Mouse (Mus musculus) NIH3T3 (cell line): ENCODE data around the gene Gm6899.

Experiments used
- DNase-seq: peaks from one replicate; pipeline ENCODE4 v3.0.0-alpha.2; 2012; ENCODE audit warnings: low read depth

The Gm6899 gene

GRCm38 (mm10) chr11:26593061-26594059, at the start of gene Gm6899, which contains the start of gene Vrk2:
Gene Gm6899 (plus strand): TSS chr11:26593241.
Gene Vrk2 (minus strand): TSS chr11:26593999.
- DNase-seq: peak; percentile 94

- DNase-seq: peak; percentile 16
These were observed 41.5 kb upstream of the Gm6899 start for GRCm38 (mm10) chr11:26551551-26551950.

GRCm38 (mm10) chr11:26585409-26586366, 7.4 kb upstream of the Gm6899 start:
- no peak for DNase-seq

- DNase-seq: no peak
These were observed 6.5 kb upstream of the Gm6899 start for GRCm38 (mm10) chr11:26586367-26587183.

- no peak for DNase-seq
These were observed 5.9 kb upstream of the Gm6899 start for GRCm38 (mm10) chr11:26587184-26587524.

GRCm38 (mm10) chr11:26592395-26593053, 517 bp upstream of the Gm6899 start:
- DNase-seq: peak; percentile 9

GRCm38 (mm10) chr11:26594487-26594886, 1.4 kb downstream of the Gm6899 start:
- peak; percentile 21 for DNase-seq

- DNase-seq: no peak
These were observed 3.1 kb downstream of the Gm6899 start for GRCm38 (mm10) chr11:26596186-26596585.

GRCm38 (mm10) chr11:26597145-26597544, 4.1 kb downstream of the Gm6899 start:
- DNase-seq: no peak

- peak; percentile 49 for DNase-seq
These were observed 4.7 kb downstream of the Gm6899 start for GRCm38 (mm10) chr11:26597761-26598160.

- no peak for DNase-seq
These were observed 5.8 kb downstream of the Gm6899 start for GRCm38 (mm10) chr11:26598876-26599275.

GRCm38 (mm10) chr11:26600692-26601091, 7.7 kb downstream of the Gm6899 start:
- DNase-seq: no peak

- peak; percentile 23 for DNase-seq
These were observed 8.6 kb downstream of the Gm6899 start for GRCm38 (mm10) chr11:26601571-26602175.

- DNase-seq: no peak
These were observed 11.1 kb downstream of the Gm6899 start for GRCm38 (mm10) chr11:26604061-26604655.

- DNase-seq: no peak
These were observed 15.8 kb downstream of the Gm6899 start for GRCm38 (mm10) chr11:26608795-26609194.

- no peak for DNase-seq
These were observed 25.6 kb downstream of the Gm6899 start for GRCm38 (mm10) chr11:26618475-26619223.

GRCm38 (mm10) chr11:26622727-26623126, 29.7 kb downstream of the Gm6899 start:
- no peak for DNase-seq

GRCm38 (mm10) chr11:26636239-26636638, 43.2 kb downstream of the Gm6899 start:
- no peak for DNase-seq

GRCm38 (mm10) chr11:26640314-26640785, 47.3 kb downstream of the Gm6899 start:
- DNase-seq: peak; percentile 57
